Mouse (Mus musculus) ES-Bruce4 (cell line): ENCODE measurements around the gene Casc1.

Source experiments
- CTCF ChIP-seq: IDR thresholded peaks from one replicate; pipeline ENCODE4 v1.8.1; 2011; ENCODE audit warnings: low read depth, low read length
- POLR2A ChIP-seq: IDR thresholded peaks from one replicate; pipeline ENCODE4 v1.8.1; 2011; ENCODE audit warnings: low read length; ENCODE audit not compliant: insufficient read depth

- TF ChIP-seq POLR2A (no peak), CTCF (no peak)
Measured at GRCm38 (mm10) chr6:145256701-145257073, 45.9 kb upstream of the Casc1 start.
